Mouse (Mus musculus): ENCODE data around the gene Cttn. TPM values are rescaled to one million over a fixed set of nuclear protein-coding genes. Genes with fewer than 3 reads are reported as not detected.

Gene Cttn
- polyA plus RNA-seq, 1 experiment, result 177 TPM

GRCm38 (mm10) chr7:144408464-144409000 is 62.3 kb downstream of the Cttn start:
- peaks cover 18% of the 10 kb centered on the region for H3K27me3 ChIP-seq (ENCODE audit: control insufficient read depth, insufficient read depth, insufficient read length)
- no peaks in the 10 kb centered on the region for H3K79me2 ChIP-seq (ENCODE audit: control insufficient read depth, insufficient read depth)
- H3ac ChIP-seq (ENCODE audit: control insufficient read depth, insufficient read length, low read depth), result no peak overlapping the region
- no peaks in the 10 kb centered on the region for H3K36me3 ChIP-seq (ENCODE audit: control insufficient read depth, insufficient read depth)
- no peaks in the 10 kb centered on the region for H3K79me3 ChIP-seq (ENCODE audit: low read depth)
- no peak for TF ChIP-seq MAX (IDR thresholded peaks at IDR 0.05)
- TF ChIP-seq MYOG (IDR thresholded peaks at IDR 0.05; ENCODE audit: control insufficient read depth, extremely low read depth, insufficient read length), result no peak
- TF ChIP-seq FOSL1 (IDR thresholded peaks at IDR 0.05; ENCODE audit: insufficient read depth, low read length, poor library complexity, severe bottlenecking), result no peak
- no peak for TF ChIP-seq USF1 (IDR thresholded peaks at IDR 0.05; ENCODE audit: low read depth)
- TF ChIP-seq CTCF (IDR thresholded peaks at IDR 0.05; ENCODE audit: control insufficient read depth, insufficient read depth, insufficient read length), result no peak
- no peak for TF ChIP-seq CEBPB (IDR thresholded peaks at IDR 0.05; ENCODE audit: low read depth)
- TF ChIP-seq MYOD1 (IDR thresholded peaks at IDR 0.05; ENCODE audit: control insufficient read depth, insufficient read length, low read depth), result no peak
- H3K4me3 ChIP-seq (ENCODE audit: insufficient read depth, poor library complexity, severe bottlenecking), result no peak overlapping the region

DNA sequence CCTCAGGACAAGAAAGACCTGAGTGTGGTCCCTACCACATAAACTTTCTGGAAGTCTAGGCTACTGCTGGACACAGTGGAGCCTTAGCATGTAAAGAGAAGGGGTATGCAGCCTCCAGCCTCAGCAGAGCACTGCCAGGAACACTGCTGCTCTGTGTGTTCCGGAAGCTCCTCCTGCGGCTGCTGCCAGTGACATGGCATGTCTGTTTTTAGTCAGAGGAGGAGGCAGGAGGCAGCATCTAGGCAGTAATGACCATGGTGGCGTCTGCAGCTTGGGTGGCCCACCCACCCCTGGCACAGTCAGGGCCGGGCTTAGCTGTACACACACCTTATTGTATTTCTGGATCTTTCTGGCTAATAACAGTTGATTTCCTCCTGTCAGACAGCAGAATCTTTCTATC is 63.1 kb downstream of the Cttn start:
- Histone ChIP-seq H3K36me3 (ENCODE audit: control insufficient read depth, insufficient read depth) (no peaks in the 10 kb centered on the region), H3K79me3 (ENCODE audit: low read depth) (no peaks in the 10 kb centered on the region), H3ac (ENCODE audit: control insufficient read depth, insufficient read length, low read depth) (no peak overlapping the region), H3K79me2 (ENCODE audit: control insufficient read depth, insufficient read depth) (no peaks in the 10 kb centered on the region), H3K4me3 (ENCODE audit: insufficient read depth, poor library complexity, severe bottlenecking) (no peak overlapping the region), H3K27me3 (ENCODE audit: control insufficient read depth, insufficient read depth, insufficient read length) (peaks cover 18% of the 10 kb centered on the region)
- no peak for TF ChIP-seq MYOG (IDR thresholded peaks at IDR 0.05; ENCODE audit: control insufficient read depth, extremely low read depth, insufficient read length)
- TF ChIP-seq USF1 (IDR thresholded peaks at IDR 0.05; ENCODE audit: low read depth), result no peak
- no peak for TF ChIP-seq CTCF (IDR thresholded peaks at IDR 0.05; ENCODE audit: control insufficient read depth, insufficient read depth, insufficient read length)
- no peak for TF ChIP-seq MAX (IDR thresholded peaks at IDR 0.05)
- TF ChIP-seq MYOD1 (IDR thresholded peaks at IDR 0.05; ENCODE audit: control insufficient read depth, insufficient read length, low read depth), result no peak
- TF ChIP-seq CEBPB (IDR thresholded peaks at IDR 0.05; ENCODE audit: low read depth), result no peak
- TF ChIP-seq FOSL1 (IDR thresholded peaks at IDR 0.05; ENCODE audit: insufficient read depth, low read length, poor library complexity, severe bottlenecking), result no peak

GRCm38 (mm10) chr7:144402492-144402891 is 68.3 kb downstream of the Cttn start:
- Histone ChIP-seq H3K4me3 (ENCODE audit: insufficient read depth, poor library complexity, severe bottlenecking) (no peak overlapping the region), H3K27me3 (ENCODE audit: control insufficient read depth, insufficient read depth, insufficient read length) (peaks cover 7% of the 10 kb centered on the region), H3K79me3 (ENCODE audit: low read depth) (no peaks in the 10 kb centered on the region), H3K36me3 (ENCODE audit: control insufficient read depth, insufficient read depth) (no peaks in the 10 kb centered on the region), H3ac (ENCODE audit: control insufficient read depth, insufficient read length, low read depth) (no peak overlapping the region), H3K79me2 (ENCODE audit: control insufficient read depth, insufficient read depth) (no peaks in the 10 kb centered on the region)
- no peak for TF ChIP-seq CEBPB (IDR thresholded peaks at IDR 0.05; ENCODE audit: low read depth)
- no peak for TF ChIP-seq MYOD1 (IDR thresholded peaks at IDR 0.05; ENCODE audit: control insufficient read depth, insufficient read length, low read depth)
- no peak for TF ChIP-seq USF1 (IDR thresholded peaks at IDR 0.05; ENCODE audit: low read depth)
- TF ChIP-seq MAX (IDR thresholded peaks at IDR 0.05), result no peak
- no peak for TF ChIP-seq MYOG (IDR thresholded peaks at IDR 0.05; ENCODE audit: control insufficient read depth, extremely low read depth, insufficient read length)
- TF ChIP-seq CTCF (IDR thresholded peaks at IDR 0.05; ENCODE audit: control insufficient read depth, insufficient read depth, insufficient read length), result no peak
- TF ChIP-seq FOSL1 (IDR thresholded peaks at IDR 0.05; ENCODE audit: insufficient read depth, low read length, poor library complexity, severe bottlenecking), result no peak

DNA sequence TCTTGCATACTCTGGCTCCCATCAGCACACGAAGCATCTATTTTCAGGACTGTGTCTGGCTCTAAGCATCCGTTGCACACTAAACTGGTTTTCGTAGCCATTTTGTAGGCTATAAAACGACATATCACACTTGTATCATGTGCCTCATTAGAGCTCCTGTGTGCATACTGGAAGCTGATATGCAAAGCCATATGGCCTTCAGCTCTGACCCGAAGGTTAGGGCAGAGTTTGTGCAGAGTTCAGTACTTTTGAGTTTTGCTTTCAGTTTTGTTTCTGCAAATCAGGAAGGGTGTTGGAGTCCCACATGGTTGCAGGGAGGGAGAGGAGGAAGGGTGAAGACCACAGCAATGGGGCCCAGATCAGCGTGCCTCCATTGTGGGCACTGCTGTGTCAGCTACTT is 79.1 kb downstream of the Cttn start:
- Histone ChIP-seq H3K36me3 (ENCODE audit: control insufficient read depth, insufficient read depth) (no peaks in the 10 kb centered on the region), H3K79me3 (ENCODE audit: low read depth) (no peaks in the 10 kb centered on the region), H3K27me3 (ENCODE audit: control insufficient read depth, insufficient read depth, insufficient read length) (peaks cover 3% of the 10 kb centered on the region), H3K4me3 (ENCODE audit: insufficient read depth, poor library complexity, severe bottlenecking) (no peak overlapping the region), H3ac (ENCODE audit: control insufficient read depth, insufficient read length, low read depth) (no peak overlapping the region), H3K79me2 (ENCODE audit: control insufficient read depth, insufficient read depth) (no peaks in the 10 kb centered on the region)
- TF ChIP-seq FOSL1 (IDR thresholded peaks at IDR 0.05; ENCODE audit: insufficient read depth, low read length, poor library complexity, severe bottlenecking) (no peak), MAX (IDR thresholded peaks at IDR 0.05) (no peak), CTCF (IDR thresholded peaks at IDR 0.05; ENCODE audit: control insufficient read depth, insufficient read depth, insufficient read length) (no peak), CEBPB (IDR thresholded peaks at IDR 0.05; ENCODE audit: low read depth) (no peak), MYOD1 (IDR thresholded peaks at IDR 0.05; ENCODE audit: control insufficient read depth, insufficient read length, low read depth) (no peak)

DNA sequence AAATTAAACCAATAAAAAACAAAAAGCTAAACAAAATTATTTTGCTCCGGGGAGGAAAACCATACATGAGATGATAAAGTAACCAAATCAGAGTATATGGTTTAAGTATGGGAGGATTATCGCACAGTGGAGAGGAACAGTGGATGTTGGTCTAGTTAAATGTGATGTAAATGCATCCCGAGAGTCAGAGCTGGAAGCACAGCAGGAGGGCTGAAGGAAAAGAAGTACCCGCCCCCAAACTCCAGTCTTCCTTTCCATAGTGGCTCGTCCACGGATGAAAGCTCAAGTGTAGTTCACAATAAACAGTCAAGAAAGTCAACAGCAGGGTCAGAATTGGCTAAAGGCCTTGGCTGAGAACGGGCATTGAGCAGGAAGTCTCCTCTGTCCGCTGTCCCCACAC is 80.1 kb downstream of the Cttn start:
- H3K27me3 ChIP-seq (ENCODE audit: control insufficient read depth, insufficient read depth, insufficient read length), result peaks cover 2% of the 10 kb centered on the region
- H3K4me3 ChIP-seq (ENCODE audit: insufficient read depth, poor library complexity, severe bottlenecking), result no peak overlapping the region
- H3K36me3 ChIP-seq (ENCODE audit: control insufficient read depth, insufficient read depth), result no peaks in the 10 kb centered on the region
- no peaks in the 10 kb centered on the region for H3K79me3 ChIP-seq (ENCODE audit: low read depth)
- no peak for TF ChIP-seq USF1 (IDR thresholded peaks at IDR 0.05; ENCODE audit: low read depth)
- TF ChIP-seq CTCF (IDR thresholded peaks at IDR 0.05; ENCODE audit: control insufficient read depth, insufficient read depth, insufficient read length), result no peak
- no peak for TF ChIP-seq CEBPB (IDR thresholded peaks at IDR 0.05; ENCODE audit: low read depth)
- no peak for TF ChIP-seq FOSL1 (IDR thresholded peaks at IDR 0.05; ENCODE audit: insufficient read depth, low read length, poor library complexity, severe bottlenecking)
- no peak for TF ChIP-seq MYOG (IDR thresholded peaks at IDR 0.05; ENCODE audit: control insufficient read depth, extremely low read depth, insufficient read length)
- no peak for TF ChIP-seq MAX (IDR thresholded peaks at IDR 0.05)
- no peak for TF ChIP-seq MYOD1 (IDR thresholded peaks at IDR 0.05; ENCODE audit: control insufficient read depth, insufficient read length, low read depth)
- no peaks in the 10 kb centered on the region for H3K79me2 ChIP-seq (ENCODE audit: control insufficient read depth, insufficient read depth)
- no peak overlapping the region for H3ac ChIP-seq (ENCODE audit: control insufficient read depth, insufficient read length, low read depth)

DNA sequence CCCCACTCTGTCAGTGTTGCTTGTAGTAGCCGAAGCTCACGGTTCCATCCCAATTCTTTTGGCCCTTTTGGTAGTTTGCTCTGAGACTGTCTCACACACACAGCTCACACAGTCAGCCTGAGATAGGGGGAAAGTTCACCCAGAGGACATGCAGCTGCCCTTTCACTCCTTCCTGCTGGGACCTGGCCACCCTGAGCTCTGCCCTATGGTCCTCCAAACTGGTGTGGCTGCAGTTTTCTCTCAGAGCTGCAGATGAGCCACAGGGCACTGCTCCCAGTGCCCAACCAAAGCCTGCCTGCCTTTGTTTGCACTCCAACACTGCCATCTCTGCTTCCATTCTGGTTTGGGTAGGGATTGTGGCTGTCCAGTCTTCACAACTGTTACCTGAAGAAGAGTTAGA is 81.1 kb downstream of the Cttn start:
- H3K27me3 ChIP-seq (ENCODE audit: control insufficient read depth, insufficient read depth, insufficient read length), result no peaks in the 10 kb centered on the region
- TF ChIP-seq USF1 (IDR thresholded peaks at IDR 0.05; ENCODE audit: low read depth) (no peak), CTCF (IDR thresholded peaks at IDR 0.05; ENCODE audit: control insufficient read depth, insufficient read depth, insufficient read length) (no peak), MYOG (IDR thresholded peaks at IDR 0.05; ENCODE audit: control insufficient read depth, extremely low read depth, insufficient read length) (no peak), CEBPB (IDR thresholded peaks at IDR 0.05; ENCODE audit: low read depth) (no peak), FOSL1 (IDR thresholded peaks at IDR 0.05; ENCODE audit: insufficient read depth, low read length, poor library complexity, severe bottlenecking) (no peak), MYOD1 (IDR thresholded peaks at IDR 0.05; ENCODE audit: control insufficient read depth, insufficient read length, low read depth) (no peak), MAX (IDR thresholded peaks at IDR 0.05) (no peak)
- H3K79me3 ChIP-seq (ENCODE audit: low read depth), result no peaks in the 10 kb centered on the region
- no peak overlapping the region for H3ac ChIP-seq (ENCODE audit: control insufficient read depth, insufficient read length, low read depth)
- no peaks in the 10 kb centered on the region for H3K79me2 ChIP-seq (ENCODE audit: control insufficient read depth, insufficient read depth)
- H3K36me3 ChIP-seq (ENCODE audit: control insufficient read depth, insufficient read depth), result no peaks in the 10 kb centered on the region
- H3K4me3 ChIP-seq (ENCODE audit: insufficient read depth, poor library complexity, severe bottlenecking), result no peak overlapping the region

All from C2C12 (cell line).